Mouse (Mus musculus): ENCODE measurements around the gene Calr4. TPM values are rescaled to one million over a fixed set of nuclear protein-coding genes. Genes with fewer than 3 reads are reported as not detected.

The Calr4 gene
- not detected in 4 replicates for total RNA-seq (2023; ENCODE audit: inconsistent age)

GRCm38 (mm10) chr4:109234185-109234584 lies at the start of gene Calr4:
TSS of gene Calr4 (plus strand) at chr4:109234485.

GRCm38 (mm10) chr4:109201582-109202424 lies 32.5 kb upstream of the Calr4 start, which contains the start of gene Osbpl9:
TSS of gene Osbpl9 (minus strand) at chr4:109202272.

GRCm38 (mm10) chr4:109279689-109280458 lies 45.6 kb downstream of the Calr4 start, which contains the start of gene Eps15:
TSS of gene Eps15 (plus strand) at chr4:109280268.

Other genes starting within 250 kb of the Calr4 start
- 204 to 220 TPM (median 211 TPM) in 4 replicates for gene Nrd1, start 233.8 kb upstream of the Calr4 start, total RNA-seq (2023; ENCODE audit: inconsistent age)
- 159 to 199 TPM (median 174 TPM) in 4 replicates for gene Osbpl9, start 32.2 kb upstream of the Calr4 start, total RNA-seq (2023; ENCODE audit: inconsistent age)
- 102 to 113 TPM (median 110 TPM) in 4 replicates for gene Eps15, start 45.8 kb downstream of the Calr4 start, total RNA-seq (2023; ENCODE audit: inconsistent age)
- gene Ttc39a, start 172.1 kb downstream of the Calr4 start, total RNA-seq (2023; ENCODE audit: inconsistent age): not detected in 4 replicates